Mouse (Mus musculus) hindbrain, embryonic 14.5 days (tissue): Measurements from ENCODE around the gene Vamp8. TPM values are rescaled to one million over a fixed set of nuclear protein-coding genes. Genes with fewer than 3 reads are reported as not detected.
A peak's percentile ranks its signal among the peaks of the same experiment; 100 is the strongest.

Experiments used
- ATAC-seq: fragments of 200-750 bp; cut with Nextera tagmentation; 2 replicates; pipeline ENCODE4 v1.8.0; 2017; ENCODE audit warnings: moderate number of reproducible peaks, mild to moderate bottlenecking, moderate TSS enrichment, moderate library complexity; ENCODE audit not compliant: low FRiP score
- DNase-seq: peaks from one replicate; pipeline ENCODE4 v3.0.0-alpha.2; 2015; ENCODE audit warnings: low spot score
- H3K27ac ChIP-seq: fragments of 300-500 bp; sonication (generic); 2 replicates; pipeline ENCODE4 v1.5.1; 2014; ENCODE audit warnings: mild to moderate bottlenecking, moderate library complexity
- H3K27me3 ChIP-seq: fragments of 300-500 bp; sonication (generic); 2 replicates; pipeline ENCODE4 v1.6.1; 2014; ENCODE audit warnings: mild to moderate bottlenecking, low read length, mixed read lengths; ENCODE audit not compliant: control insufficient read depth, insufficient read depth
- H3K36me3 ChIP-seq: fragments of 300-500 bp; sonication (generic); replicated peaks from 2 replicates; pipeline ENCODE4 v1.6.1; 2014; ENCODE audit not compliant: control insufficient read depth, insufficient read depth
- H3K4me1 ChIP-seq: fragments of 300-500 bp; sonication (generic); replicated peaks from 2 replicates; pipeline ENCODE4 v1.6.1; 2014; ENCODE audit warnings: antibody characterized with exemption, low read length, mixed read lengths; ENCODE audit not compliant: control insufficient read depth, insufficient read depth
- H3K4me2 ChIP-seq: fragments of 300-500 bp; sonication (generic); replicated peaks from 2 replicates; pipeline ENCODE4 v1.6.1; 2014; ENCODE audit warnings: mild to moderate bottlenecking, moderate library complexity
- H3K4me3 ChIP-seq: fragments of 300-500 bp; sonication (generic); replicated peaks from 2 replicates; pipeline ENCODE4 v1.5.1; 2014; ENCODE audit warnings: mild to moderate bottlenecking, low read length
- H3K9ac ChIP-seq: fragments of 300-500 bp; sonication (generic); 2 replicates; pipeline ENCODE4 v1.6.1; 2014
- H3K9me3 ChIP-seq: fragments of 300-500 bp; sonication (generic); 2 replicates; pipeline ENCODE4 v1.6.1; 2016; ENCODE audit warnings: low read length; ENCODE audit not compliant: control insufficient read depth
- WGBS: fragments of 180-500 bp; shearing (Covaris S2); extraction: QIAGEN DNeasy Blood & Tissue Kit; methylation state at CpG from one replicate; pipeline ENCODE4 v1.1.7; 2014; 5-methylcytosine and 5-hydroxymethylcytosine counted together
- polyA plus RNA-seq: library from polyadenylated mRNA; unstranded; fragments of >200 nt; fragmentation: Nextera tagmentation; extraction: Ambion mirVana; gene quantifications from 2 replicates; pipeline ENCODE4 v1.2.1, GENCODE M21; 2014

Gene Vamp8
- polyA plus RNA-seq, 1 experiment from 2014 or later: 28.8 TPM

- Histone ChIP-seq H3K4me3 (no peak overlapping the region), H3K9ac (no peak overlapping the region), H3K36me3 (no peaks in the 10 kb centered on the region), H3K4me2 (no peak overlapping the region), H3K27me3 (peaks cover 18% of the 10 kb centered on the region), H3K9me3 (no peaks in the 10 kb centered on the region), H3K4me1 (0 out of 2 replicates have a peak, but pooled peaks cover 5% of the 10 kb centered on the region), H3K27ac (no peak overlapping the region)
- ATAC-seq (no peak), DNase-seq (no peak)
- 93% methylated on average over 6 of the region's 6 CpGs for WGBS
These were observed 1.6 kb downstream of the Vamp8 start for GRCm38 (mm10) chr6:72388791-72389329.

GRCm38 (mm10) chr6:72388266-72388665, 2.2 kb downstream of the Vamp8 start:
- no peak overlapping the region for H3K4me2 ChIP-seq
- ATAC-seq: no peak
- no peak overlapping the region for H3K4me3 ChIP-seq
- H3K27me3 ChIP-seq: peaks cover 18% of the 10 kb centered on the region
- H3K9me3 ChIP-seq: no peaks in the 10 kb centered on the region
- H3K4me1 ChIP-seq: 0 out of 2 replicates have a peak, but pooled peaks cover 5% of the 10 kb centered on the region
- H3K9ac ChIP-seq: no peak overlapping the region
- WGBS: 77% methylated on average over 10 of the region's 10 CpGs
- no peak for DNase-seq
- H3K27ac ChIP-seq: no peak overlapping the region
- no peaks in the 10 kb centered on the region for H3K36me3 ChIP-seq

DNA sequence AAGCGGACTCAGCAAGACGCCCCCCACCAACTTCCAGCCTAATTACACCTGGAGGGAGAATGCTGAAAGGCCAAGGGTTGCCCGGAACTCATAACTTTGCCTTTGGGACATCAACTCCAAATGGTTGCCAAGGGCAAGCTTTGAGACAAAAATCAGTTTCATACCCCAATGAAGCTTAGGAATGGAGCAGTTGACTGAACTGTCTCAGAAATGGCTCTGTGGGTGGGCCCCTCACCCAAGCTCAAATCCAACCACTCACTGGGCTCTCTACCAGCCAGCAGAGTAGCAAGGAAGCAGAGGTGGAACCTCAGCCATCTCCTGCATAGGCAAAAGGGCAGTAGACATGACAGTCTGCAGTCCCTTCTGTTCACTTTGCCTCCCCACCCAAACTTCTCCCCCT, 2.7 kb downstream of the Vamp8 start:
- Histone ChIP-seq H3K27me3 (peaks cover 18% of the 10 kb centered on the region), H3K36me3 (no peaks in the 10 kb centered on the region), H3K4me3 (no peak overlapping the region), H3K9me3 (no peaks in the 10 kb centered on the region), H3K27ac (no peak overlapping the region), H3K4me2 (no peak overlapping the region), H3K4me1 (0 out of 2 replicates have a peak, but pooled peaks cover 5% of the 10 kb centered on the region), H3K9ac (no peak overlapping the region)
- ATAC-seq: no peak
- DNase-seq: no peak
- 67% methylated on average over 3 of the region's 3 CpGs for WGBS

DNA sequence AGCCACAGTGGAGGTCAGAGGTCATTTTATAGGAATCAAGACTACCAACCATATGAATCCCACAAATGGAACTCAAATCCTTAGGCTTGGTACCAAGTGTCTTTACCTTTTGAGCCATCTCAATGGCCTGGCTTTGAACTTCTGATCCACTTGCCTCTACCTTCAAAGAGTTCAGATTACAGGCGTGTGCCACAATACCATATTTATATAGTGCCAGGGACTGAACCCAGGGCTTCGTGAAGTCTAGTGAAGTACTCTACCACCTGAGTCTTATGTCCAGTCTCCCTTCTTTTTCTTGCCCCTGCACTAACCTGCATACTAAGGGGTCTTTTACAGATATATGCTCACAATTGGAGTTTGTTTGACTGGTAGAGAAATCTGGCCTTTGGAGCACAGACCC, 3.9 kb downstream of the Vamp8 start:
- H3K27me3 ChIP-seq: peaks cover 23% of the 10 kb centered on the region
- WGBS: 94% methylated on average over 2 of the region's 2 CpGs
- H3K9me3 ChIP-seq: no peaks in the 10 kb centered on the region
- H3K9ac ChIP-seq: no peak overlapping the region
- no peaks in the 10 kb centered on the region for H3K36me3 ChIP-seq
- 0 out of 2 replicates have a peak, but pooled peaks cover 5% of the 10 kb centered on the region for H3K4me1 ChIP-seq
- H3K27ac ChIP-seq: no peak overlapping the region
- H3K4me2 ChIP-seq: no peak overlapping the region
- ATAC-seq (no peak), DNase-seq (no peak)
- H3K4me3 ChIP-seq: no peak overlapping the region

DNA sequence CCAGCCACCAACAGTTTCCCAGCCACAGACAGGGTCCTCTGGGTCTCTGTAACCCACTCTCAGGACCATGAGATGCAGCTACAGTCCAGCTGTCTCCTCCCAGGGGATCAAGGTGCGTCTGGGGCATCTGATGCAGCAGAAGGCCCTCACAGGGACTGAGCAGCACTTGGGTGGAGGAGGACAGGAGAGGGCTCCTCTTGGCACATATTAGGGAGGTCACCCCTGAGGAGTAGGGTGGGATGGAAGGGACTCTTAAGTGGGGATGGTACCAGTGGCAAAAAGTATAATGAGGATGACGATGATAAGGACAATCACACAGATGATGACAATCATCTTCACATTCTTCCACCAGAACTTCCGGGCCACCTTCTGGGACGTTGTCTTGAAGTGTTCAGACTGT, 5.2 kb downstream of the Vamp8 start:
- Histone ChIP-seq H3K27me3 (peaks cover 28% of the 10 kb centered on the region), H3K27ac (no peak overlapping the region), H3K4me3 (no peak overlapping the region), H3K4me2 (no peak overlapping the region), H3K4me1 (0 out of 2 replicates have a peak, but pooled peaks cover 8% of the 10 kb centered on the region), H3K9me3 (no peaks in the 10 kb centered on the region), H3K9ac (no peak overlapping the region), H3K36me3 (no peaks in the 10 kb centered on the region)
- DNase-seq: no peak
- 92% methylated on average over 4 of the region's 4 CpGs for WGBS
- no peak for ATAC-seq

DNA sequence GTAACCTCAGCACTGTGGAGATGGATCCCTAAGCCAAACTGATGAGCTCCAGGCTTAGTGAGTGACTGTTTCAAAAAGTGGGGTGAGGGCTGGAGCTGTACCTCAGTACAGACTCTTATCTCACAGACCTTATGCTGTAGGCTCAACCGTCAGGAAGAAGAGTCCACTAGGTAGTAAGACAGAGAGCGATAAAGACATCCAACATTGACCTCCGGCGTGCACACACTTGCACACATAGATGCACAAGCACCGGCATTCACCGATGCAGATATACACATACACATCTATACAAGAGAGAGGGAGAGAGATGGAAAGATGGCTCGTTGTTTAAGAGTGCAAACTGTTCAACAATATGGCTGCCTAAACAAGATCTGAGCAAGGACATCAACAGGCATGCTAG, 6.6 kb downstream of the Vamp8 start:
- Histone ChIP-seq H3K4me3 (no peak overlapping the region), H3K36me3 (no peaks in the 10 kb centered on the region), H3K9me3 (no peaks in the 10 kb centered on the region), H3K4me2 (no peak overlapping the region), H3K27me3 (peaks cover 31% of the 10 kb centered on the region), H3K9ac (no peak overlapping the region), H3K4me1 (0 out of 2 replicates have a peak, but pooled peaks cover 4% of the 10 kb centered on the region), H3K27ac (no peak overlapping the region)
- WGBS: 95% methylated on average over 7 of the region's 7 CpGs
- ATAC-seq: no peak
- no peak for DNase-seq

DNA sequence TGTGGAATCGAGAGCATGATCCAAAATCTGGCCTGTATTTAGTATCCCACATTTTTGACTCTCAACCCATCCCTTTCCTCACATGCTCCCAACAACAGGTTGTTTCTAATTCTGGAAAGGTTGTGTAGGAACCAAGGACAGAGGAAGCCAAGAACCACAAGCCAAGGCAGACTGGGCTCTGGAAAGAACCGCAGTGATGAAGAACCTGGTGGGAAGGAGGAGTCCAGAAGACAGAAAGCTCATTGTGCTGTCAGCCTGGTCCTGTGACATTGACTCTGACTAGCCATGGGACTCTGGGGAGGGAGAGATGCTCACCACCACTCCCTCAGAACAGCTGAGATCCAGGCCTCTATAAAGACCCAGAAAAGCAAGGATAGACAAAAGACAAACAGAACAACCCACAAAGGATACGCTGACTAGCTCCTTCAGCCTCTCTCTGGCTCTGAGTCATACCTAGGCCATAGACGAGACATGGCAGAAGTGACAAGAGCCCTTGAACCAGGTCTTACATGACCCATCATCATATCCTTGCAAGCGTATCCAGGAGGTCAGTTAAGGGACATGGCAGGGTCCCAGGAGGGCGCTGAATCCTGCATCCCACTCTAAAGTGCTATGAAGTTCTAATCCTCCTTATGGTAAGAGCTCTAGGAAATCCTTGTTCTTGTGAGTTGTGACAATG, 7.2 kb downstream of the Vamp8 start:
- Histone ChIP-seq H3K9me3 (no peaks in the 10 kb centered on the region), H3K27ac (no peak overlapping the region), H3K4me2 (no peak overlapping the region), H3K4me3 (no peak overlapping the region), H3K36me3 (no peaks in the 10 kb centered on the region), H3K4me1 (0 out of 2 replicates have a peak, but pooled peaks cover 4% of the 10 kb centered on the region), H3K27me3 (peaks cover 32% of the 10 kb centered on the region), H3K9ac (no peak overlapping the region)
- ATAC-seq (no peak), DNase-seq (no peak)
- 86% methylated on average over 6 of the region's 6 CpGs for WGBS

GRCm38 (mm10) chr6:72382494-72382893, 8.0 kb downstream of the Vamp8 start:
- 85% methylated on average over 6 of the region's 6 CpGs for WGBS
- Histone ChIP-seq H3K9me3 (no peaks in the 10 kb centered on the region), H3K27ac (no peak overlapping the region), H3K36me3 (no peaks in the 10 kb centered on the region), H3K4me2 (no peak overlapping the region), H3K4me3 (no peak overlapping the region), H3K4me1 (0 out of 2 replicates have a peak, but pooled peaks cover 4% of the 10 kb centered on the region), H3K9ac (no peak overlapping the region), H3K27me3 (peaks cover 32% of the 10 kb centered on the region)
- ATAC-seq (no peak), DNase-seq (no peak)

- Histone ChIP-seq H3K36me3 (no peaks in the 10 kb centered on the region), H3K4me3 (peak within 1 kb of the TSS; percentile 35), H3K27me3 (peaks cover 32% of the 10 kb centered on the region), H3K4me1 (0 out of 2 replicates have a peak, but pooled peaks cover 4% of the 10 kb centered on the region), H3K27ac (no peak within 1 kb of the TSS), H3K9ac (peak within 1 kb of the TSS; percentile 57), H3K9me3 (no peaks in the 10 kb centered on the region), H3K4me2 (peak within 1 kb of the TSS; percentile 54)
- DNase-seq: no peak
- WGBS: 2% methylated on average over 49 of the region's 49 CpGs
- peak; percentile 60; the same call in 1 of the 2 replicates for ATAC-seq
These were observed 10.3 kb downstream of the Vamp8 start, which contains the start of gene Vamp5 for GRCm38 (mm10) chr6:72380131-72380770. Vamp5 (minus strand) TSS chr6:72380468.
